Mouse (Mus musculus) CD4-positive, CD25-positive, alpha-beta regulatory T cell, adult 2 months (primary cell): ENCODE results near the gene Lmf1.

Experiments
- DNase-seq: peaks from one replicate; pipeline ENCODE4 v3.0.0-alpha.2; 2012; ENCODE audit warnings: low read depth, low spot score

Lmf1 gene

DNA sequence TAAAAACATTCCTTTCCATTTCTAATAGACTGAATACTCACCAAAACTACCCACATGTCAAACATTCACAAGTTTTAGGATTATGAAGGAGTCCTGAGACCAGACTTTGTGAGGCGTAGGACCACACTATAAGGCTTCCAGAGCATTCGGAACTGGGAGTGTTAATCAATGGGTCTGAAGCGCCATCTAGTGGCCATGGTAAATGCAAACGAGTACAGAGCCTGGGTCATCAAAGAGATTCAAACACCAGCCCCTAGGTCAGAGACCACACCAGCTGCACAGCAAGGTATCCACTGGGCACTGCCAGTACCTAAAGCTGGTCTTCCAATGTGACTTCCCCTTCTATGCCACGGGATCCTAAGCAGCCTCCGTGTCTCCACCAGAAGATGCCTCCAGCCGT is 119.6 kb downstream of the Lmf1 start:
- peak; percentile 82 for DNase-seq

DNA sequence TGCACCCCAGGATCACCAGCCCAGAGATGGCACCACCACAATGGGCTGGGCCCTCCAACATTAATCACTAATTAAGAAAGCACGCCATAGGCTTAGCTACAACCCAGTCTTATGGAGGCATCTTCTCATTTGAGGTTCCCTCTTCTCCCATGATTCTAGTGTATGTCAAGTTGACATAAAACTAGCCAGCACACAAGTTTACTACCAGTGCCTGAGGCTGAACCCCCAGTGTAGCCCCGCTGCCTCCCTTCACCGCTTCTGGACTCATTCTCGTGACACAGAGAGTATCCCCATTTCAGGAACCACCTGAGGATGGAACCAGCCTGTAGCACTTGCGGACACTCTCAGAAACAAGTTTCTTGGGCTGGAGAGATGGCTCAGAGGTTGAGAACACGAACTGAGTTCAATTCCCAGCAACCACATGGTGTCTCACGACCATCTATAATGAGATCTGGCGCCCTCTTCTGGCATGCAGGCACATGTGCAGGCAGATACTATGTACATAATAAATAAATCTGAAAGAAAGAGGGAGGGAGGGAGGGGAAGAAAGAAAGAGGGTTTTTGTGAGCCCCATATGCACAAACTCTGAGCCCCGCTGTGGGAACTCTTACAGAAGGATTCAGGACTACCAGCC is 122.1 kb downstream of the Lmf1 start:
- no peak for DNase-seq

DNA sequence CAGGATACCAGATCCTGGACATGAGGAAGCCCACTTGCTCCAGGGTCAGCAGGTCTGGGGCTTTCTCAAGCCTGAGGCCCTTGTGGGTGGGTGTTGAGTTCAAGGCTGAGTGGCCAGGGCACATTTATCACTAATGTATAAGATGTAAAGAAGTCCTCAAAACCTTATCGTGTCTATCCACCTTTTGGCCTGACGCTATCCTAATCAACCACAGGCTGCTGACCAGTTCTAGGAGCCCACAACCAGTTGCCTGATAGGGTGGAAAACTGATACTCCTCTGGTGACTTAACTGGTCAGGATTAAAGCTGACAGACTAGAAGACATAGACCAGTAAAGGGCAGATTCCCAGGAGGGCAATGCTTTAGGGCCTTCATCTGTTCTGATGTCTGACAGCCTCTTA is 131.1 kb downstream of the Lmf1 start:
- DNase-seq: no peak

DNA sequence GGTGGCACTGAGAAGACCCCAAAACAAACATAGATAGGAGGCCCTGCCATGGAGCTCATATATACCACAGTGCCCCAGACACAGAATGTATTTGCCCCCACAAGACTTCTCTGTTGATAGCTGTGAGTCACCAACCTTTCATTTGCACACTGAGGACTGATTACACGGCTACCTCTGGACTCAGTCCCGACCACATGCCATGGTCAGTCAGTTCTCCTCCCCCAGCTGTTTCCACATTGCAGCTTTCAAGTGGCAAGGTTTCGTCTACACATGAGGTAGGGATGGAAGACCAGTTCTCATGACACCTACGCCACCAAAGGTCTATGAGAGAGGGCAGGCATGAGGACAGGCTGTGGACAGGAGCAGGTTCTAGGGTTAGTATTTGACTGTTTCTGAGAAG is 132.3 kb downstream of the Lmf1 start:
- no peak for DNase-seq
